Mouse (Mus musculus): ENCODE data around the gene Robo1. TPM values are rescaled to one million over a fixed set of nuclear protein-coding genes. Genes with fewer than 3 reads are reported as not detected.

Gene Robo1
- polyA plus RNA-seq, 1 experiment = 7.2 TPM

DNA sequence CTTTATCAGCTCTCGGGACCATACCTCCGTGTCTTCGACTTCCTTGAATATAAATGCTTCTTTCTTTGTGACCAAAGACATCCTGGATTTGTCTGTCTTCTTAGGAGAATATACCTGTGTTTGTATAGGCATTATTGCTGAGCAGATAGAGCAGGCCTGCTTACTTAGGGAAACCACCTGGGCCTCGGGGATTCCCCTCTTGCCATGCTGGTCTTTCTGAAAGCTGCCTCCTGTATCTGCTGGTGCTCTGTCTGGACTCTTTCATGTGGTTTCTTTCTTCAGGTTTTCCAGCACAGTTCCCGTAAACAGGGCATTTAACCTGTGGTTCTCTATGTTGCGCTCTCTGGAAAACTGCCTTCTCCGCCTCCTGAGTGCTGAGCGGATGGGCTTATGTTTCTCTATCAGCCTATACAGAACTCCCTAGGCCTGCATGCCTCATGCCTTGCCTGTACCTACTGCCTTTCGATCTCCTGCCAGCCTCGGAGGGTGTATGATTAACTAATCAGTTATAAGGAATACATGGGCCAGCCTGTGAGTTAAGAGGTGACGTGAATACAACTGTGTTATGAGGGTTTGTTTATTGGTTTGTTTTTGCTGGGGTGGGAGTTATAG is 370.9 kb downstream of the Robo1 start:
- no peak for DNase-seq (ENCODE audit: low spot score)

DNA sequence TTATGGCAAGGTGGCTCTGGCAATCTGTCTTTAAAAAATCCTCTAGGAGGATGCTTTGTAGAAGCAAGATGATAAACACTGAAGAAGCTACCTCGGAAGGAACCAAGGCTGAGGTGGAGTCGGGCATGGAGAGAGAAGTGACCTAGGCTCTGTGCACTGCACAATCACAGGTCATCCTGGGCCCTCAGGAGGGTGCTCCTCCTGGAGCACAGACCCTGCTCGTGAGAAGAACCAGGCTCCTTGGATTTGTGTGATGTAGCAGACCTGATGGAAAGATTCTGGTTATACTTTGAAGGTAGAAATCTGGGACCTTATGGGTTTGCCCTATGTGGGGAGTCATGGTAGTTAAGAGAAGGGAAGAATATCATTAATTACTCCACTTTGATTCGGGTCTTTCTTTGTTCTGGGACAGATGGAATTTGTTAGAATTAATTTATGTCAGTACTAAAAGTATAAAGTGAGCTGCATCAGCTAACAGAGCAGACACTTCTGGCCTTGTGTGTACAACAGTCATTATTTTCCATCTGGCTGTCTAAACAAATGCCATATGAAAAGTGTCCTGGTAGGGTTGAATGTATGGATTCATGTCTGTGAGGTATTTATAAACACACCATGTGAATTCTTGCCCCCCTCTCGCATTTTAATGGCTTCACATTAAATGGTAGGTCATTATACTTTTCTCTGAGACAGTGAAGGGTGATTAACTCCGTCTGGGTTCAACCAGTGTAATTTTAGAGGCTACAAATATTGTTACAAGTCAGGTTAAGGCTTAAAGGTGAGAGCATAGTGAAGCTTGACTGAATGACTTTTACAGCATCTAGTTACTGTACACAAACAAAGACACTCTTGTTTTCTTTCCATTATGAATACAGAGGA is 377.7 kb downstream of the Robo1 start:
- DNase-seq (ENCODE audit: low spot score) = no peak

DNA sequence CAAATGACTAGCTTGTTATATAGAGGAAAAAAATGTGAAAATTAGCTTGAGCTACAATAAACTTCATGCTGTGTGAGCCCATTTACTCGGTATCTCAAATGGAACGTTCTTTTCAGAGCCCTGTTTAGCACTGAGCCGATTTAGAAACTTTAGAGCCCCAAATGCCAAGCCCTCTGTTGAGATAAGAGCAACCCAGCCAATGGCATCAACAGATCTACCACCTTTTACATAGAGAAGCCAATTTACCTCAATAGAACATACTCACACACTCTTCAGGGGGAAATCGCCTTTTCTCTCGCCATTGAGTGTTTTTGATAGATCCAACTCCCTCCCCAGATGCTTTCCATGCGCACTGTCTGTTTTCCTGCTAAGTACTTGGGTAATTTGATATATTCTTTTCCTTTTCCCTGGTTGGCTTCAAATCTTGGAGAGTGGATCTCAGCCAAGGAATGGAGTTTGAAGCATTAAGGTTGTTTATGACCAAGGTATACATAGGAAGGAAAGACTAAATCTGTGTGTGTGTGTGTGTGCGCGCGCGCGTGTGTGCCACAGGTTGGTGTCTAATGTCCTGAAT is 378.5 kb downstream of the Robo1 start:
- DNase-seq (ENCODE audit: low spot score) = no peak

DNA sequence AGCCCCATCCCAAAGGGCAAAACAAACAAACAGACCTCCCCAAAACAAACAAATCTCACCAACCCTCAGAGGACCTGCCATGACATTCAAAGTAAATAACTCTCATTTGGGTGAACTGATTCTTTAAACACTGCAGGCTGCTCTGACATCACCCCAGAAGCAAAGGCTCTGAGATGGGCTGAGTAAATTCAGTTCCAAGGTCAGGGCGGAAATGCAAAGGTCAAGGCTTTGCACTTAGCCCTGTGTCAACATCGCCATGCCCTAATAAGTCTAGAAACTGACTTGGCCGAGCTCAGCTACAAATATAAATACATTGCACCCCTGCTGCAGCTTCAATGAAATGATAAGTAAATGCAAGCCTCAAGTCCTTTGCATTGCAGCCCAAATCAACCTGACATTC is 379.5 kb downstream of the Robo1 start:
- no peak for DNase-seq (ENCODE audit: low spot score)

DNA sequence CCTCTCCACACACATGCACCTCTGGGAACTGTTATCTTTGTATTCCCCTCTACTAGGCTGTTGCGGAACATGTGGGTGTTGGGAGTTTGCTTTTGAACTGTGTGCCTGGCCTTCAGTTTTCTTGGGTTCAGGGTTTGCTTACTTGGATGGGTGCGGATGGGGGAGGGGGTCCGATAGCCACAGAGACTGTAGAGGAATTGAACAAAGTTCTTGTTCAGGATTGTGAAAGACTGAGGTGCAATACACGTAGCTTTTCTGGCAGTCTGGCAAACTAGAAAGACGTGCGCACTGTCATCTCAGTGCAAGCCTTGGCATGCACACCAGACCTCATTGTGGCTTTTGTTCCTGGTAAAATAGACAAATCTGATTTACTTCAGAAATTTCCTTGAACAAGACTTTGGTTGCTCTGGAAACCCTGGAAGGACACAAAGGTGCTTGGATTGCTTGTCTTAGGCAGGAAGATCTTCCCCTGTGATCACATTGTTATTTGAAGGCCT is 380.1 kb downstream of the Robo1 start:
- no peak for DNase-seq (ENCODE audit: low spot score)

DNA sequence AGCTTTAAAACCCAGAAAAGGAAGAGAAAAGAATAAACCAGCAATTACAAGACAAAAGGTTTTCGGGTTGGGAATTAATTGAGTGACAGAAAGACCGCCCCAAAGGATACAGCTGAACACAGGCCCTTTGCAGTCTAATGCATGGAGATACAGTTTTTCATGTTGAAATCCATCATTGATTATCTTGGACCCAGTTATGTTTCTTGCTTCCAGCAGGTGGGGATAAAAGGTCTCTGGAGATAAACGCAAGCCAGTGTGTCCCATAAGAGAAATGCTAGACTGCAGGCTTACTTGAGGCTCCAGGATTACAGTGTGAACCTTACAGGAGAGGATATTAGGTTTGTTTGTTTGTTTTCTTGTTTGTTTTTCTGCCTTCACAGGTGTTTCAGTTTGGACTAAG is 383.8 kb downstream of the Robo1 start:
- DNase-seq (ENCODE audit: low spot score) = no peak

DNA sequence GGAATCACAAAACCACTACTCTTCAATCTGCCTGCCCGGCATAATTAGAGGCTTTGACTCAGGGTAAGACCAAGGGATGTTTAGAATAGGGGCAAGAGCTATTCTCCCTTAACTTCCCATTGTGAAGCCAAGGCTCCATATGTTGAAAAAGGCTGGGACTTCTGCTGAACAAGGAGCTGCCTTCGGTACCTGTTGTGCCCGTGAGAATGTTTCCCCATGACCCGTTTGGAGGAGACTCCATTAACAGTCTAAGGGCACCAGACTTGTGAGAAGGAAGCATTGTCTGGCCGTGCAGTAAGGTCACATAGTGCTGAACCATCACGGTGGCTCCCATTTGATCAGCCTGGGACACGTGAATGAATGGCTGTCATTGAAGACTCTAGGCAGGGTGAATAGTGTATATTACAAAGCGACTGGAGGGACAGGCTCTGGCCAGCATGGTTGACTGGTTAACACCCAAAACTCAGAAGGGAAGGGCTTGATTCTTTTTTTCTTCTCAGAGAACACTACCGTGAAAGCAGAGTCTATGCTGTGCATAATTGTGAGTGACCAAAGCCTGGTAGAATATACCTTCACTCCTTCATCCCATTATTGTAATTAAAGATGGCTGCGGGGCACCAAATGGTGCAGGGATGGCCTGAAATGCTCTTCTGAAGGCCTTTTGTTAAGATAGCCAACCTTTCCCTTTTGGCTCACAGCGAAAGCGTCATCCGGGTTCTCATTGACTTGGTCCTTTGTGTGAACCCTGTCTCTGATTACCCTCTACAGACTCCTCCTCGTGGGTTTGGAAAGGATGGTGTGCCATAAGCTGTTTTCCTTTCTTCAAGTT is 385.6 kb downstream of the Robo1 start:
- DNase-seq (ENCODE audit: low spot score) = no peak

DNA sequence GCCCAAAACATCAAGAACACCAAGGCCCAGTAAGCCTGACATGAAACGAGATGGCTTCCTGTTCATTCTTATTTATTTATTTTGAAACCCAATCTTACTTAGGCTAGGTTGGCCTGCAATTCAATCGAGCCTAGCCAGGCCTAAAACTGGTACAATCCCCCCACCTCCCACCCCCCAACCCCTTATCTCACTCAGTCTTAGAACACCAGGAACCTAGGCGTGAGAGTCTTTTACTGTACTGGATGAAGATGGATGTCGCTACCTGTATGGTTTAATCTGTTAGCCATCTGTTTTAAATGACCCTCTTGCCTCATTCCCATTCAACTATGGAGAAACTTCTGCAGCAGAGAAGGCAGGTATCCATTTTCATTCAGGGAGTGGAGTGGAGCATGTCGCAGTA is 386.7 kb downstream of the Robo1 start:
- DNase-seq (ENCODE audit: low spot score) = no peak

DNA sequence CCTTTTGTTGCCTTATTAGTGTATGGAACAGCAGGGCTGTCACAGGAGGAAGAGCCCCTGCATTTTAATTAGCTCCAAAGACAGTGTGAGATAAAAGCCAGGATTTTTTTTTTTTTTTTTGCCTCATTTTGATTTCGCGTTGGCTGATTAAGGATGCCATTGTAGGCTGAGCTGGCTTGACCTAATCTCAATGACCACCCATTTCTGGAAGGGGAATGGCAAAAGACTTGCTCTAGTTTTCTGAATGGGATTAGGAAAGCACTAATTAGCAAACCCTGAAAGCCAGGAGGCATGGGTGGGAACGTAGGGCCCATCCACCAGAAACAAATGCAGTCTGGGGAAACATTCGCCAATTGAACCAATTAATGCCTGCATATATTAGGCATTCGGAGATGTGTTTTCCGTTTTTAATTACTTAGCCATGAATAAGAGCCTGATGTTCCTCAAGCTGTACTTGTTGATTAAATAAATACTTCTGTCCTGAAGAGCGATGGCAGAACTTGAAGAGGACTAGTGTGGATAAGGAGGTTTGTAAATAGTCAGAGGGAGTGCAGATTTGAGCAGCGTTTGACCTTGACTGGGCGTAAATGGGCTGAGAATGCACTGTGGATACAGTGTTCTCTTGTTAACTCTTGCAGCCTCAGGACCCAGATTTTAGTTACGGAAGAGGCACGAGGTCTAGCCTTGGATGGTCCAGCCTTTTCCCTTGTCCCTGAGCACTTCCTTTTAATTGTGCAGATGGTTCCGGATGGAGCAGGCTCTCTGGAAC is 391.3 kb downstream of the Robo1 start:
- no peak for DNase-seq (ENCODE audit: low spot score)

DNA sequence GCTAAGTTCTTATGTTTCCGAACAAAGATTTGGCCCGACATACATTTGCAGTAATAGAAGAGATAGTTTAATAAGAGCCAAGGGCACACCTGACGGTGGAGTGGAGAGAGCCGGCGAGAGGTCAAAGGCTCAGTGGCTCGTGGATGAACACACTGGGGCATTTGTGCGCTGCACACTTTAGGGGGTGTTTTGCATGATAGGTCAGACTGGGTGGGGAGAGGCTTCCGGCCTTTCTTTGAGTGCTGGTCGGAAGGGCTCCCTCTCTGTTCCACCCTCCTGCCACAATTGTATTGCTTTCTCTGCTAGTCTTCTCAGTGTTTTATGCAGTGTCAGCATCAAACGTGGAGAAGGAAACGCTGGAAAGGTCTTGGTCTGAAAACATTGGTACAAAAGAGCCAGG is 392.2 kb downstream of the Robo1 start:
- DNase-seq (ENCODE audit: low spot score) = no peak

DNA sequence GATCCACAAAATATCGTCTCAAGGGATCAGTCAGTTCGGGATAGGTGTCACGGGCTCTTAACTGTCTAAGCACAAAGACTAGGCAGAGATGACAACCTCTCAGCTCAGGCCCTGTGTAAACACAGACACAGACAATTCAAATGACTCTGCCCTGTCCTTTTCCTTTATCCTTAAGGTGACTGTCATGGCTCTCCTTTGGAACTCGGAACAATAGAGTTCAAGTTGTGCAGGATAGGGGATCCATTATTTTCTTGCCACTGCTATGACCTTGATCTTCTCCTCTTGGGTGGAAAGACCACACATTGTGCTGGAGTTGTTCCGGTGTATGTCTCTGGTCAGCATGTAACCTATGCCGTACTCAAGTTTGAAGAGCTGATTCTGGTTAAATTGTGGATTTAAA is 395.4 kb downstream of the Robo1 start:
- DNase-seq (ENCODE audit: low spot score) = no peak

DNA sequence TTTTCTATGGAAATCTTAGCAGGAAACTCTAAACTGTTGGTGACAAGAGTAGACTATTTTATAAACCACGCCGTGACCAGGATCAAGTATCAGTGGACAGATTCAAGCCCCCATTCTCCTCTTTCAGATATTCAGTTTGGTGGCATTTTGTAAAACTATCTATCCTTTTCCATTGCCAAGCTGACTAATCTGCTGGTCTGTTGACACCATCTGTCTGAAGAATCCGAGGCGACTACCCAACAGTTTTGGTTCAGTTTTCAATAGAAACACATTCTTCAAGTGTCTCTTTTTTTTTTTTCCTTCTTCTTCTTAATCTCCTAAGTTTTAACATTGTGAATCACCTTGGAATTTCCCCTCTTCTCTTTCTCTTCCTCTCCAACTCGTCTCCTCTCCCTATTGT is 397.7 kb downstream of the Robo1 start:
- no peak for DNase-seq (ENCODE audit: low spot score)

DNA sequence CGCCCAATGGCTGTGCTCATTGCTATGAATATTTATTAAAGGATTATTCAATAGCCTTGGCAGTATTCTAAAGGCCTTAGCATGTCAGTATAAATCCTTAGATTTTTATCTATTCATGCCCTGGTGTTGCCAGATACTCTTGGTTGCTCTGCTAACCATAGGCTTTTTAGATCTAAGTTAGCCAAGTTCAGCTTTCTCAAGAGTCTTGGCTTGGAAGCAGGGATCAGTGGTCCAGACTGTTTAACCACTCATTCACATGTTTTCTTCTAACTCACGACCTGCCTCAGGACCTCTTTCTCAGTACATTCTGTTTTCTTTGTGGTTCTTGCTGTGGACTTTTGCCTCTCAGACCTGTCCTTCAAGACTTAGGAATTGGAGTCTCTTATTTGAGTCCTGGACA is 400.4 kb downstream of the Robo1 start:
- DNase-seq (ENCODE audit: low spot score) = no peak

DNA sequence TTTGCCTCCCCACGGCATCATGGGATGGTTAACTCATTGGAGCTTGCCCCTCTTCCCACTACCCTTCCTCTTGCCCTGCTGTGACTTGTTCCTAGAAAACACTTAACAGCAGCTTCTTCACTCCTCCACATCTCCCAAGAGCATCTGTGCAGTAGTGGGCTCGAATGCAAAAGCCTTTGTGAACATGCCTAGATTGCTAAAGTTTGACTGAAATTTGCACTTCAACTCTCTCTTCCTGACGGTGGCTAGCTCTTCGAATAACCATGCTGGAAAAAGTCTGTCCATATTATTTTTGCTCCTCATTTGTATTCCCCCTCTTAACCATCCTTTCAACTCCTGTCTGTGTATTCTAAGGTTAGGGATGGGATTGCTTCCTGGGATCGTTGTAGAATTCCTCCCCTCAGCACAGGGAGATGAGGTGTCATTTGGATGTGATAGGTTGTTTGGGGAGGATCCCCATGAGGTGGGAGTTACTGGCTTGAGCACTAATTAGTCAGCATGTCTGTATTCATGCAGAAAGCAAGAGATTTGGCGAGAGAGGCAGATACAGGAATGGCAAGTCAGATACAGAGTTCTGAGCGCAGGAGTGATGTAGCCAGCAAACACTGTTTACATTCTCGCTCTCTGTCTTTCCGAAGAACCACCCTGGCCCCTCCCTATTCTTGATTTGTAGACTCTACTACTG is 409.2 kb downstream of the Robo1 start:
- no peak for DNase-seq (ENCODE audit: low spot score)

DNA sequence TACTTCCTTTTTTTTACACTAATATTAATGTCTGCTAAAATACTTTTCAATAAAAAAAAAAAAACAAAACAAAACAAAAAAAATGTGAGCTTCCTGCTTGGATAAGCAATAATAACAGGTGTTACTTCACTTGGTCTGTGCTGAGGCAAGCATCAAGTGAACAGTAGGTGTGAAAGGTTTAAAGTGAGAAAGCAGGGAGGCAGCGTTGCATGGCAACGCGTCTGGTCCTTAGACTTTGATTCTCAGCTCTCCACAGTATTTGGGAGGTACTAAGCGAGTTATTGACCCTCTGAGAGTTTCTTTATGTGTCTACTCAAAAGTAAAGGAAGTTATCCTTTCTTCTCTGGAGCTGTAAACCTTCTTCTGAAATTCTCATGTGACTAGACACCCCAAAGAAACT is 411.0 kb downstream of the Robo1 start:
- DNase-seq (ENCODE audit: low spot score) = no peak

DNA sequence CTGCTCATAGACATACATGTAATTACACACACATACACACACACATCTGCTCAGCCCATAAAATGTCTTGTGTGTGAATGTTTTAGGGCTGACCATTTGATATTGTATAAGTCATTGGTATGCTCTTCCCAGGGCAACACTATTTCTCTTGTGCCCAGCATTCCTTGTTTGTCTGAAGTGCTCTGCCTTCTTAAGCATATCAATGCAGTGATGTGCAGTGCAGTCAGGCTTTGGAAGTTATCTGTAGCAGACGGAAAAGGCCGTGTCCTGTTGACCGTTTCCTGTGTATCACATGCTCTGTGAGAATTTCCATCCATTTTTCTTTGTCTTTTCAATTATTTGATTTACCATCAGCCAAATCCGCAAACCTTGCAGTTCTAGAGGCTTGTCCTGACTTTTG is 412.9 kb downstream of the Robo1 start:
- no peak for DNase-seq (ENCODE audit: low spot score)

DNA sequence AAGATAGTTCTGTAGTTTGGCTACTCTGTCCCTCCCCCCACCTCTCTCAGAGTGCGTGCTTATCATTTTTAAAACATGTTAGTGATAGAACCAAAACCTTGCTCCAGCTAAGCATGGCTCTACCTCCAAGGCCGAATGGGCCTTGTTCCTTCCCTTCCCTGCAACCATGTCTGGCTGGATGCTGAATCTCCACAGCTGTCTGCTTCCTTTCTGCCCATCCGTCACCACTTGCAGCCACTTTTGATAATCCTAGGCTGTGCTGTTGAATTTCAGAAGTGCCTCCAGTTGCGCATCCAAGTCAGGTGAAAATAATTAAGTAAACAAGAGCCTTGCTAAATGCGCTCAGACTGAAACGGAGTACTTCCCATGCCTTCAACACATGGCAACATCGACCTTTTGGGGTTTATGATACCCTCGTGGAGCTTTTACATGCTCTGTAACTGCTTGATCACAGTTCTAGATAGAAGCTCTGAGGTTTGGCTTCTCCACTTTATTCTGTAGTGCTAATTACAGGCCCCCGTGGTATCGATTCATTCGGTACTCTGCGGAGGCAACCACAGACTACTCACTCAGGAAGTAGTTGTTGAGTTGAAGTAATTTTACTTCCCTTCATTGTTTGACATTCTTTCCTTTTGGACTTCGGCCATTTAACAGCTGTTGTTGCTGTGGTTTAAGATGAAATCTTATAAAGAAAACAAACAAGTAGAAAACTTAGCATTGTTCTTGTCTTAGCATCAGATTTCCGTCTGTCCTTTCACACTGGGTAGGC is 413.8 kb downstream of the Robo1 start:
- no peak for DNase-seq (ENCODE audit: low spot score)

DNA sequence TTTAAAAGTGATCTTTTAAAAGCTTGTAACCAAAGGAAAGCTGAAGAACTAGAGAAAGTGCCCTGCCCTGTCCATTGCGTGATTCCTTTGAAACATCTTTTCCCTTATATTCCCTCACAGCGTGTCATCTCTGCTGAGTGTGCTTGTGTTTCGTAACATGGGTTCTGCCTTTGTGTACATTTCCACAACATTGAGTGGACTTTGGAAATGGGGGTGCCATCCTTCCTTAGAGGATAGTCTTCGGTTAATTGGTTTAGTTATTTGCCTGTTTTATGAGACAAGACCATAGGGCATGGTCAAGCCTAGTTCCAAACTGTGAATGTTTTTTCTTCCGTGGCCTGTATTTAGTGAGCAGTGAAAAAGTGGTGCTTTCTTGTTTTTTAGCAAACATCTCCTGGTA is 426.1 kb downstream of the Robo1 start:
- DNase-seq (ENCODE audit: low spot score) = no peak

DNA sequence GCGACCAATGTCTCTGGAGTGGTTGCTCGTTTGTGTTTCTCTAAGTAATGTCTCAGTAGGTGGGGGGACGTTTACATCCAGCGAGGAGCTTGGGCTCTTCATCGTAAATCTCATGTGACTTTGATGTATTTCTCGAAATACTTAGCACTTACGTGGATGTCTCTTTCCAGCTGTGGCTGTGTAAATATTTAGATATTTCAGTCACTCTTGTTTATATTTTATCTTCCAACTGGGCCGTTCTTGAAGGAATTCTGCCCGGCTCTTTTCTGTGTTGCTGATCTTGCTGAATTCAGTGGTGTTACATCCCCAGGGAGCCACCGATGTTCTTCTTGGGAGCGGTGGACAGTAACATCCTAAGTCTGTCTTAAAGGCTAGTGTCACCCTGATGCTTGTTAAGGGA is 427.1 kb downstream of the Robo1 start:
- no peak for DNase-seq (ENCODE audit: low spot score)

DNA sequence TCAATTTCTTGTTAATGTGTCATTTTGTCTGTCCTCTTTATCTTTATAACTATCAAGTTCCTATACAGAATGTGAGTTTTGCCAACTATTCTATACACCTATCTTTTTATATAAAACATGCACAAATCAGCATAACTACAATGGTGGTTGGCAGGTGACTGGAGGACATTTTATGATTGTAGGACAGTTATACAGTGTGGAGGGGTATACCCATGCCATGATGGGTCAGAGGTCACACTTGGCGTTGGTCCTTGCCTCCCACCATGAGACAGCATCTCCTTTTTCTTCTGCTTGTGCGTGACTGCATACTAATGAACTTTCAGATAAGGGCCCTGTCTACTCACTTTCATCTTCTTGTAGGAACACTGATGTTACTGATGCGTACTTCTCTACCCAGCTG is 427.5 kb downstream of the Robo1 start:
- no peak for DNase-seq (ENCODE audit: low spot score)

Measured in urinary bladder, adult 2 months (tissue).